Mouse (Mus musculus) left cerebral cortex, postnatal 14 days (tissue): ENCODE results near the gene 1700019D03Rik. TPM values are rescaled to one million over a fixed set of nuclear protein-coding genes. Genes with fewer than 3 reads are reported as not detected.

Experiments used
- total RNA-seq, 2 experiments: library from RNA; stranded (reverse); gene quantifications; 2 replicates each; pipeline ENCODE4 v1.2.3; 2021

Gene 1700019D03Rik
- total RNA-seq, 2 experiments from 2014 or later: 15.6 to 19.1 TPM

Other genes starting within 250 kb of the 1700019D03Rik start
- 10 to 100 TPM; 41.6 to 43.9 TPM for gene Inpp1, start 202.5 kb downstream of the 1700019D03Rik start, total RNA-seq
- 10 to 100 TPM; 11.9 to 14.6 TPM for gene Hibch, start 175.2 kb downstream of the 1700019D03Rik start, total RNA-seq
- 1 to 10 TPM; 1.1 TPM for gene Mstn, start 41.5 kb upstream of the 1700019D03Rik start, total RNA-seq
- gene 1700019A02Rik, start 167.5 kb upstream of the 1700019D03Rik start, total RNA-seq: not detected